Mouse (Mus musculus) ovary, adult 10 weeks (tissue): ENCODE measurements around the gene Wscd1. TPM values are rescaled to one million over a fixed set of nuclear protein-coding genes. Genes with fewer than 3 reads are reported as not detected.

ENCODE experiments used
- polyA plus RNA-seq: library from polyadenylated mRNA; stranded (reverse); fragments of 350-450 nt; fragmentation: Illumina TruSeq; extraction: RNeasy Lipid Tissue Mini Kit (QIAGEN cat#74804); gene quantifications from one replicate; pipeline ENCODE4 v1.2.3, GENCODE M21; 2014

The Wscd1 gene
- polyA plus RNA-seq = 0.17 TPM

DNA sequence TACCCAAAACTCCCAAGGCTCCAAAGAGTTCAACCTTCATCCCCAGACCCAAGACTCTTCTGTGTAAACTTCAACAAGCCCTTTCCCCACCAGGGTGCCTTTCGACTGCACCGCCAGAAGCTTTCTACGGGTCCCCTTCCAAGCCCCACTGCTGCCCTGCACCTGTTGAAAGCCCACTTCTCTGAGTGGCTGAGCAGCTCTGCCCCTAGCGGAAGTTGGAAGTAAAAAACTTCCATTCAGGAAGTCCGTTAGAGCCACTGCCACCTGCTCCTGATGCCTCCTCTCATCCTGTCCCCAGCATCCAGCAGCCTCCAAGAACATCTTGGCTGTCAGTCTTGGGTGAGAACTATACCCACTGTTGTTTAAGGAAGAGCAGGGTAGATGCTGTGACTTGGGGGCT, at the start of gene Wscd1:
TSS of gene Wscd1 (plus strand) at position 250 of the 400 bp plus-strand sequence.

